Mouse (Mus musculus): Measurements from ENCODE around the gene Tedc2.

GRCm38 (mm10) chr17:24193268-24193667, 27.4 kb downstream of the Tedc2 start:
- TF ChIP-seq CTCF (IDR thresholded peaks at IDR 0.05; ENCODE audit: extremely low read depth, insufficient read length, insufficient replicate concordance, low read depth, low read length) (no peak), POLR2A (IDR thresholded peaks at IDR 0.05; ENCODE audit: low read depth, low read length) (no peak)
